Mouse (Mus musculus) hindbrain, embryonic 10.5 days (tissue): ENCODE measurements around the gene Drap1. TPM values are rescaled to one million over a fixed set of nuclear protein-coding genes. Genes with fewer than 3 reads are reported as not detected.

Experiments used
- DNase-seq: peaks from one replicate; pipeline ENCODE4 v3.0.0-alpha.2; 2017; ENCODE audit warnings: low spot score
- H3K27ac ChIP-seq: fragments of 300-500 bp; sonication (generic); 2 replicates; pipeline ENCODE4 v1.5.1; 2016; ENCODE audit warnings: mild to moderate bottlenecking, moderate library complexity
- H3K27me3 ChIP-seq: fragments of 300-500 bp; sonication (generic); 2 replicates; pipeline ENCODE4 v1.6.1; 2016; ENCODE audit warnings: mild to moderate bottlenecking; ENCODE audit not compliant: poor library complexity, insufficient read depth, severe bottlenecking
- H3K36me3 ChIP-seq: fragments of 300-500 bp; sonication (generic); 2 replicates; pipeline ENCODE4 v1.6.1; 2016; ENCODE audit warnings: mild to moderate bottlenecking, moderate library complexity
- H3K4me1 ChIP-seq: fragments of 300-500 bp; sonication (generic); replicated peaks from 2 replicates; pipeline ENCODE4 v1.6.1; 2016; ENCODE audit warnings: mild to moderate bottlenecking
- H3K4me3 ChIP-seq: fragments of 300-500 bp; sonication (generic); 2 replicates; pipeline ENCODE4 v1.5.1; 2016; ENCODE audit warnings: mild to moderate bottlenecking, moderate library complexity
- H3K9me3 ChIP-seq: fragments of 300-500 bp; sonication (generic); 2 replicates; pipeline ENCODE4 v1.6.1; 2016; ENCODE audit warnings: mild to moderate bottlenecking, moderate library complexity
- WGBS: fragments of 180-500 bp; shearing (Covaris S2); methylation state at CpG from one replicate; pipeline ENCODE4 v1.1.7; 2016; 5-methylcytosine and 5-hydroxymethylcytosine counted together
- polyA plus RNA-seq: library from polyadenylated mRNA; unstranded; fragments of >200 nt; fragmentation: Nextera tagmentation; extraction: Ambion mirVana; gene quantifications from 2 replicates; pipeline ENCODE4 v1.2.1, GENCODE M21; 2016

The Drap1 gene
- polyA plus RNA-seq, 1 experiment from 2014 or later = 271 TPM

- H3K27me3 ChIP-seq = peaks cover 64% of the 10 kb centered on the region
- WGBS = 33% methylated on average over 7 of the region's 7 CpGs
- H3K9me3 ChIP-seq = peaks cover 12% of the 10 kb centered on the region
These were observed 20.2 kb upstream of the Drap1 start for GRCm38 (mm10) chr19:5444954-5445353.

GRCm38 (mm10) chr19:5444371-5444908 lies 19.7 kb upstream of the Drap1 start:
- Histone ChIP-seq H3K36me3 (no peaks in the 10 kb centered on the region), H3K4me3 (no peak overlapping the region), H3K27ac (no peak overlapping the region), H3K4me1 (peaks cover 24% of the 10 kb centered on the region), H3K27me3 (peaks cover 59% of the 10 kb centered on the region), H3K9me3 (peaks cover 15% of the 10 kb centered on the region)
- DNase-seq = no peak
- WGBS = 71% methylated on average over 9 of the region's 9 CpGs

More at GRCm38 (mm10) chr19:5444954-5445353, 20.2 kb upstream of the Drap1 start:
- no peak overlapping the region for H3K27ac ChIP-seq
- no peak for DNase-seq
- H3K4me3 ChIP-seq = no peak overlapping the region
- peaks cover 24% of the 10 kb centered on the region for H3K4me1 ChIP-seq
- no peaks in the 10 kb centered on the region for H3K36me3 ChIP-seq

- peaks cover 21% of the 10 kb centered on the region for H3K4me1 ChIP-seq
- H3K27ac ChIP-seq = peak overlapping the region; percentile 87
- H3K4me3 ChIP-seq = peak overlapping the region; percentile 47; the same call in 1 of the 2 replicates
- H3K36me3 ChIP-seq = no peaks in the 10 kb centered on the region
- WGBS = 75% methylated on average over 7 of the region's 7 CpGs
- H3K9me3 ChIP-seq = no peaks in the 10 kb centered on the region
- 0 out of 2 replicates have a peak, but pooled peaks cover 5% of the 10 kb centered on the region for H3K27me3 ChIP-seq
- DNase-seq = no peak
These were observed 9.2 kb upstream of the Drap1 start for GRCm38 (mm10) chr19:5433951-5434350.

GRCm38 (mm10) chr19:5432992-5433852 lies 8.4 kb upstream of the Drap1 start:
- peak; percentile 49 for DNase-seq
- peak overlapping the region; percentile 87 for H3K27ac ChIP-seq
- H3K36me3 ChIP-seq = no peaks in the 10 kb centered on the region
- H3K4me1 ChIP-seq = peaks cover 21% of the 10 kb centered on the region
- peak overlapping the region; percentile 47 for H3K4me3 ChIP-seq
- no peaks in the 10 kb centered on the region for H3K9me3 ChIP-seq
- WGBS = 14% methylated on average over 16 of the region's 16 CpGs
- 0 out of 2 replicates have a peak, but pooled peaks cover 5% of the 10 kb centered on the region for H3K27me3 ChIP-seq

GRCm38 (mm10) chr19:5431911-5432464 lies 7.2 kb upstream of the Drap1 start:
- Histone ChIP-seq H3K9me3 (no peaks in the 10 kb centered on the region), H3K4me1 (peaks cover 26% of the 10 kb centered on the region), H3K36me3 (peaks cover 9% of the 10 kb centered on the region), H3K4me3 (no peak overlapping the region), H3K27me3 (0 out of 2 replicates have a peak, but pooled peaks cover 5% of the 10 kb centered on the region), H3K27ac (no peak overlapping the region)
- WGBS = 81% methylated on average over 4 of the region's 4 CpGs
- no peak for DNase-seq

- Histone ChIP-seq H3K4me3 (no peak overlapping the region), H3K27me3 (0 out of 2 replicates have a peak, but pooled peaks cover 5% of the 10 kb centered on the region), H3K36me3 (peaks cover 22% of the 10 kb centered on the region), H3K9me3 (no peaks in the 10 kb centered on the region), H3K27ac (no peak overlapping the region), H3K4me1 (peaks cover 42% of the 10 kb centered on the region)
- 87% methylated on average over 1 of the region's 1 CpGs for WGBS
- no peak for DNase-seq
These were observed 5.6 kb upstream of the Drap1 start for GRCm38 (mm10) chr19:5430408-5430807.

GRCm38 (mm10) chr19:5429806-5430205 lies 5.0 kb upstream of the Drap1 start:
- H3K27me3 ChIP-seq = 0 out of 2 replicates have a peak, but pooled peaks cover 5% of the 10 kb centered on the region
- H3K4me3 ChIP-seq = no peak overlapping the region
- WGBS = 74% methylated on average over 8 of the region's 8 CpGs
- H3K4me1 ChIP-seq = peaks cover 42% of the 10 kb centered on the region
- peaks cover 22% of the 10 kb centered on the region for H3K36me3 ChIP-seq
- H3K9me3 ChIP-seq = no peaks in the 10 kb centered on the region
- H3K27ac ChIP-seq = no peak overlapping the region
- no peak for DNase-seq

- Histone ChIP-seq H3K4me1 (peaks cover 37% of the 10 kb centered on the region), H3K36me3 (peaks cover 22% of the 10 kb centered on the region), H3K27ac (no peak overlapping the region), H3K9me3 (no peaks in the 10 kb centered on the region), H3K27me3 (no peaks in the 10 kb centered on the region), H3K4me3 (no peak overlapping the region)
- no peak for DNase-seq
- 84% methylated on average over 4 of the region's 4 CpGs for WGBS
These were observed 4.4 kb upstream of the Drap1 start for GRCm38 (mm10) chr19:5429219-5429618.

GRCm38 (mm10) chr19:5428083-5428482 lies 3.3 kb upstream of the Drap1 start:
- peaks cover 37% of the 10 kb centered on the region for H3K4me1 ChIP-seq
- no peak overlapping the region for H3K27ac ChIP-seq
- H3K36me3 ChIP-seq = peaks cover 26% of the 10 kb centered on the region
- no peak for DNase-seq
- H3K27me3 ChIP-seq = no peaks in the 10 kb centered on the region
- H3K4me3 ChIP-seq = no peak overlapping the region; the same call in 1 of the 2 replicates
- 83% methylated on average over 2 of the region's 2 CpGs for WGBS
- H3K9me3 ChIP-seq = no peaks in the 10 kb centered on the region

- H3K27me3 ChIP-seq = no peaks in the 10 kb centered on the region
- peak overlapping the region; percentile 4 for H3K27ac ChIP-seq
- peaks cover 42% of the 10 kb centered on the region for H3K4me1 ChIP-seq
- DNase-seq = no peak
- peak overlapping the region; percentile 90 for H3K4me3 ChIP-seq
- H3K36me3 ChIP-seq = peaks cover 40% of the 10 kb centered on the region
- 94% methylated on average over 13 of the region's 13 CpGs for WGBS
- no peaks in the 10 kb centered on the region for H3K9me3 ChIP-seq
These were observed 2.0 kb upstream of the Drap1 start for GRCm38 (mm10) chr19:5426640-5427290.

- Histone ChIP-seq H3K27ac (peak overlapping the region; percentile 98), H3K36me3 (peaks cover 47% of the 10 kb centered on the region)
- no peak for DNase-seq
These were observed 1.3 kb upstream of the Drap1 start for GRCm38 (mm10) chr19:5425906-5426565.

GRCm38 (mm10) chr19:5424092-5424781 lies 542 bp downstream of the Drap1 start:
- peaks cover 65% of the 10 kb centered on the region for H3K36me3 ChIP-seq

More at GRCm38 (mm10) chr19:5425906-5426565, 1.3 kb upstream of the Drap1 start:
- peak overlapping the region; percentile 90 for H3K4me3 ChIP-seq
- H3K27me3 ChIP-seq = no peaks in the 10 kb centered on the region
- H3K9me3 ChIP-seq = no peaks in the 10 kb centered on the region
- 91% methylated on average over 18 of the region's 18 CpGs for WGBS
- H3K4me1 ChIP-seq = peaks cover 42% of the 10 kb centered on the region

More at GRCm38 (mm10) chr19:5424092-5424781, 542 bp downstream of the Drap1 start:
- no peaks in the 10 kb centered on the region for H3K9me3 ChIP-seq
- no peaks in the 10 kb centered on the region for H3K27me3 ChIP-seq
- H3K4me3 ChIP-seq = peak overlapping the region; percentile 90
- peaks cover 42% of the 10 kb centered on the region for H3K4me1 ChIP-seq
- DNase-seq = no peak
- WGBS = under 1% methylated on average over 48 of the region's 48 CpGs
- H3K27ac ChIP-seq = peak overlapping the region; percentile 98
